Mouse (Mus musculus): ENCODE data around the gene Nfe2l1. TPM values are rescaled to one million over a fixed set of nuclear protein-coding genes. Genes with fewer than 3 reads are reported as not detected.

Nfe2l1 gene
- polyA plus RNA-seq, 1 experiment from 2014 or later: 56.0 TPM

MicroRNA genes within 50 kb of the gene (microRNA counts, 519-probe panel; counts per million panel counts)
- microRNA mmu-miR-152: 3,892 counts per million, percentile 90 among the panel's probes with 10 or more counts

Small RNA genes within 50 kb of the gene (microRNA-seq; reads per million reads assigned to microRNA genes)
- gene Mir152 (ENCODE audit: borderline number of aligned reads): 337 reads per million, percentile 65 among the genes with 10 or more reads in this experiment

Other genes starting within 250 kb of the Nfe2l1 start
- 11.2 and 11.7 TPM in 2 replicates for gene Snx11, start 52.4 kb downstream of the Nfe2l1 start, polyA plus RNA-seq (2014; fragmentation: Nextera tagmentation; extraction: Ambion mirVana)
- gene Cbx1, start 40.8 kb downstream of the Nfe2l1 start, polyA plus RNA-seq (2014; fragmentation: Nextera tagmentation; extraction: Ambion mirVana): 80.2 and 82.8 TPM in 2 replicates
- 228 and 237 TPM in 2 replicates for gene Copz2, start 19.9 kb upstream of the Nfe2l1 start, polyA plus RNA-seq (2014; fragmentation: Nextera tagmentation; extraction: Ambion mirVana)
- gene Cdk5rap3, start 86.5 kb upstream of the Nfe2l1 start, polyA plus RNA-seq (2014; fragmentation: Nextera tagmentation; extraction: Ambion mirVana): 65.5 and 83.4 TPM in 2 replicates
- gene Prr15l, start 98.1 kb upstream of the Nfe2l1 start, polyA plus RNA-seq (2014; fragmentation: Nextera tagmentation; extraction: Ambion mirVana): 3.1 and 4.7 TPM in 2 replicates
- 26.8 and 27.4 TPM in 2 replicates for gene Pnpo, start 114.0 kb upstream of the Nfe2l1 start, polyA plus RNA-seq (2014; fragmentation: Nextera tagmentation; extraction: Ambion mirVana)
- gene Sp2, start 153.0 kb upstream of the Nfe2l1 start, polyA plus RNA-seq (2014; fragmentation: Nextera tagmentation; extraction: Ambion mirVana): 15.2 and 16.2 TPM in 2 replicates
- gene Sp6, start 183.4 kb upstream of the Nfe2l1 start, polyA plus RNA-seq (2014; fragmentation: Nextera tagmentation; extraction: Ambion mirVana): 2.1 and 2.9 TPM in 2 replicates
- gene Scrn2, start 200.0 kb upstream of the Nfe2l1 start, polyA plus RNA-seq (2014; fragmentation: Nextera tagmentation; extraction: Ambion mirVana): 14.7 and 16.1 TPM in 2 replicates
- gene Lrrc46, start 211.4 kb upstream of the Nfe2l1 start, polyA plus RNA-seq (2014; fragmentation: Nextera tagmentation; extraction: Ambion mirVana): 2.5 and 7.3 TPM in 2 replicates
- gene Mrpl10, start 211.6 kb upstream of the Nfe2l1 start, polyA plus RNA-seq (2014; fragmentation: Nextera tagmentation; extraction: Ambion mirVana): 68.9 and 78.1 TPM in 2 replicates
- 5.0 and 7.1 TPM in 2 replicates for gene Osbpl7, start 220.7 kb upstream of the Nfe2l1 start, polyA plus RNA-seq (2014; fragmentation: Nextera tagmentation; extraction: Ambion mirVana)

Data from embryonic facial prominence, embryonic 14.5 days (tissue).